Mouse (Mus musculus) hindbrain, embryonic 15.5 days (tissue): ENCODE results near the gene Pck1. TPM values are rescaled to one million over a fixed set of nuclear protein-coding genes. Genes with fewer than 3 reads are reported as not detected.

Source experiments
- ATAC-seq: fragments of 200-750 bp; cut with Nextera tagmentation; 2 replicates; pipeline ENCODE4 v1.8.0; 2017; ENCODE audit warnings: low read depth, moderate number of reproducible peaks, moderate TSS enrichment; ENCODE audit not compliant: low FRiP score
- H3K27ac ChIP-seq: fragments of 300-500 bp; sonication (generic); replicated peaks from 2 replicates; pipeline ENCODE4 v1.5.1; 2015; ENCODE audit warnings: mild to moderate bottlenecking, inconsistent platforms
- H3K27me3 ChIP-seq: fragments of 300-500 bp; sonication (generic); 2 replicates; pipeline ENCODE4 v1.6.1; 2015; ENCODE audit warnings: control low read depth, inconsistent platforms
- H3K36me3 ChIP-seq: fragments of 300-500 bp; sonication (generic); 2 replicates; pipeline ENCODE4 v1.6.1; 2015; ENCODE audit warnings: control low read depth, inconsistent platforms
- H3K4me1 ChIP-seq: fragments of 300-500 bp; sonication (generic); replicated peaks from 2 replicates; pipeline ENCODE4 v1.6.1; 2015; ENCODE audit warnings: control low read depth, inconsistent platforms
- H3K4me2 ChIP-seq: fragments of 300-500 bp; sonication (generic); 2 replicates; pipeline ENCODE4 v1.6.1; 2015; ENCODE audit warnings: moderate library complexity, mild to moderate bottlenecking, inconsistent platforms
- H3K4me3 ChIP-seq: fragments of 300-500 bp; sonication (generic); 2 replicates; pipeline ENCODE4 v1.5.1; 2015; ENCODE audit warnings: mild to moderate bottlenecking, inconsistent platforms
- H3K9ac ChIP-seq: fragments of 300-500 bp; sonication (generic); 2 replicates; pipeline ENCODE4 v1.6.1; 2015; ENCODE audit warnings: inconsistent platforms
- H3K9me3 ChIP-seq: fragments of 300-500 bp; sonication (generic); 2 replicates; pipeline ENCODE4 v1.6.1; 2016; ENCODE audit warnings: control low read depth, inconsistent platforms
- WGBS: fragments of 180-500 bp; shearing (Covaris S2); methylation state at CpG from one replicate; pipeline ENCODE4 v1.1.7; 2015; 5-methylcytosine and 5-hydroxymethylcytosine counted together
- polyA plus RNA-seq: library from polyadenylated mRNA; unstranded; fragments of >200 nt; fragmentation: Nextera tagmentation; extraction: Ambion mirVana; gene quantifications from 2 replicates; pipeline ENCODE4 v1.2.1, GENCODE M21; 2015

Gene Pck1
- polyA plus RNA-seq, 1 experiment from 2014 or later: not detected

DNA sequence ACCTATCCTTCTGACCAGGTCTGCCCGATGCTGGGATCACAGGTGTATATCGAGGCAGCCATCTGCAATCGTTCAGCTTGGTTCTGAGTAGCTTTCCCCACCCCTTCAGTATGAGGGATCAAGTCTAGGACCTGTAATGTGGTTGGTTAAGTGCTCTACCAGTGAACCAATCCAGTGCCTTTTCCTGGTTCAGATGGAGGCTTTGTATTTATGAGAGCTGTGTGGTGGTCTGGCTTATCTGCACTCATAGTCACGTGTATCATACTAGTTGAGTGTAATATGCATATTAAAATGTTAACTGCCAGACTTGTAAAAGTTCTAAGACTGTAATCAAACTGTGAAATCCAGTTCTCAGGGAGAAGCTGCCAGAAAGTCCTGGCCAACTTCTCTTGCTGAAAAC, 26.5 kb upstream of the Pck1 start:
- Histone ChIP-seq H3K9ac (no peak overlapping the region), H3K4me3 (no peak overlapping the region), H3K4me1 (no peaks in the 10 kb centered on the region), H3K27me3 (no peaks in the 10 kb centered on the region), H3K4me2 (no peak overlapping the region), H3K27ac (no peak overlapping the region), H3K9me3 (no peaks in the 10 kb centered on the region), H3K36me3 (no peaks in the 10 kb centered on the region)
- WGBS: 87% methylated on average over 4 of the region's 4 CpGs
- no peak for ATAC-seq

- Histone ChIP-seq H3K4me3 (no peak overlapping the region), H3K9me3 (no peaks in the 10 kb centered on the region), H3K4me2 (no peak overlapping the region), H3K9ac (no peak overlapping the region), H3K27me3 (no peaks in the 10 kb centered on the region), H3K36me3 (no peaks in the 10 kb centered on the region), H3K27ac (no peak overlapping the region), H3K4me1 (no peaks in the 10 kb centered on the region)
- ATAC-seq: no peak
- 82% methylated on average over 2 of the region's 2 CpGs for WGBS
Measured at GRCm38 (mm10) chr2:173129111-173129510, 23.7 kb upstream of the Pck1 start.

GRCm38 (mm10) chr2:173132262-173132661, 20.6 kb upstream of the Pck1 start:
- ATAC-seq: no peak
- Histone ChIP-seq H3K4me3 (no peak overlapping the region), H3K27ac (no peak overlapping the region), H3K9ac (no peak overlapping the region), H3K9me3 (no peaks in the 10 kb centered on the region), H3K4me1 (no peaks in the 10 kb centered on the region), H3K27me3 (no peaks in the 10 kb centered on the region), H3K4me2 (no peak overlapping the region), H3K36me3 (no peaks in the 10 kb centered on the region)
- WGBS: 69% methylated on average over 13 of the region's 13 CpGs

DNA sequence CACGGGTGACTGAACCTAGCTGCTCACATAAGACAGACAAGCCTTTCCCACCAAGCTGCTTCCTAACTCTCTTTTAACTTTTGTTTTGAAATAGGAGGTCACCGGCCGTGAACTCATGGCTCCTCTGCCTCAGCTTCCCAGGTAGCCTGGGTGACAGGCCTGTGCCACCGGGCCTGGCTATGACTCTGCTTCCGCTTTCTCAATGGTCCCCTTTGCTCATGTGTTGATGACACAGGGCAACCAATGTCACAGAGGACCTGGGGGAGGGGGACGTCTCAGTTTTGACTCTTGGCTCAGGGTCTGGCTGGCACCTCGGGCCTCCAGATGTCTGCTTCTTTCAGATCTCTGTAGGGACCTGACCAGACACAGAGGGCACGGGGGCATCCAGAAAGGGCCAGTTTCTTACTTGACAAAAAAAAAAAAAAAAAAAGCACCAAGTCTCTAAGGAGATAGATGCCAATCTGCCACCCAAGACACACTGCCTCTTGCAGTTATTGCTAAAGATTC, 20.0 kb upstream of the Pck1 start:
- no peak for ATAC-seq
- Histone ChIP-seq H3K9ac (no peak overlapping the region), H3K4me1 (no peaks in the 10 kb centered on the region), H3K9me3 (no peaks in the 10 kb centered on the region), H3K4me2 (no peak overlapping the region), H3K27ac (no peak overlapping the region), H3K36me3 (no peaks in the 10 kb centered on the region), H3K4me3 (no peak overlapping the region), H3K27me3 (no peaks in the 10 kb centered on the region)
- WGBS: 70% methylated on average over 8 of the region's 8 CpGs

DNA sequence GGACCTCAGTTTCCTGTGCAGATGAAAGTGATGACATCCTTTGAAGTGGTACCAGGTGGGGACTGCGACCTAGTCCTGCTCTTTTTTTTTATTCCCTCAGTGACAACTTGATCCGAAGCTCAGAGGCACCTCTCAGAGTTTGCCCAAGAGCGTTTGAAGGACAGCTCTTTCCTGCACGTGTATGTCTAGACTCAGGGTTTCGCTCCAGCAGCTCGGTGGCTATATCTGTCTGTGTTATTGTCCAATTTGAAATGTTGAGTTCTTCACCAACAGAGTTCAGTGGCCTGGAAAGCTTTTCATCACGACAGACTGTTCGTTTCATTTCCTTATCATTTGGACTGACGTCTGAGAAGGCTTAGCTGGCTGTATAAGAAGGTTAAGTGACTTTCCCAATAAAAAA, 18.2 kb upstream of the Pck1 start:
- 70% methylated on average over 9 of the region's 9 CpGs for WGBS
- no peaks in the 10 kb centered on the region for H3K27me3 ChIP-seq
- H3K4me2 ChIP-seq: no peak overlapping the region
- no peaks in the 10 kb centered on the region for H3K9me3 ChIP-seq
- H3K36me3 ChIP-seq: no peaks in the 10 kb centered on the region
- H3K4me3 ChIP-seq: no peak overlapping the region
- peaks cover 7% of the 10 kb centered on the region; the same call in 1 of the 2 replicates for H3K4me1 ChIP-seq
- ATAC-seq: no peak
- no peak overlapping the region for H3K9ac ChIP-seq
- H3K27ac ChIP-seq: no peak overlapping the region

DNA sequence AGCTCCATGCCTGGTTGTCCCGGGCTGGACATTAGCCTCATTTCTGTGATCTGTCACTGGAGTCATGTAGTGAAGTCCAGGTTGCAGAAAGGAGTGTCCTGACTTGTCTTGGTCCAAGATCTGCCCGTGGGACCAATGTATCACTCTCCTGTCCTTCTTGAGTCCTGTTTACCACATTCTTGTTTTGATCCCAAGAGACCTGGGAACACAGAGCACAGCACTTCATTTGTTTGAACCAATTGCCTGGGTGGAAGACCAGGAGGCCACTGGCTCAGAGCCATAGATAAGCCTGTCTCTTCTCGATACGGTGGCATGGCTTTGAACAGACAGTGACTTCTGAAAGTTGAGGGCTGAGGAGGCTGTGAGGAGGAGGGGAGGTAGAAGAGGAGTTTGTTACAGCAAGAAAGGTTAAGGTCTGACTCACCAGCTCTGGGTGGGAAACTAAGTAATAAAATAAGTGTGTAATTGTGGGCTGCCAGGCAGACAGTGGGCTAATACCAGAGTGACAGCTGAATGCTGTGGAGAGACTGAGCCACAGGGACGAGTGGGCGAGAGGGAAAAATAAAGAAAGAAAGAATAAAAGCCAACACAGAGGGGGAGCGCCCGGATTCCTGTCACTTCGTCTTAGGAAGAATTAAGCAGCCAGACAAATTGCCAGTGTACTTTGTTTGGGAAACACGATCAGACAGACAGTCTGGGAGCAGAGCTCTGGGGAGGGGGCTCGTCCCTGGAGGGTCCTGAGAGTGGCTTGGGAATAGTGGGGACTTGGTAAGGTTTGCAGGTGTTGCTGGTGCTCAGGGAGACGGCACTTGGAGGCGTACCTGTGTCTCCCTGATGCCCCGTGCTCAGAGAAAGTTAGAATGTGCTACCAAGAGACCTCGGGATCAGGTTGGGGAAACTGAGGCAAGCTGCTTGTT, 14.3 kb upstream of the Pck1 start:
- no peak overlapping the region for H3K27ac ChIP-seq
- H3K9me3 ChIP-seq: no peaks in the 10 kb centered on the region
- no peak overlapping the region for H3K4me2 ChIP-seq
- ATAC-seq: no peak
- no peaks in the 10 kb centered on the region for H3K27me3 ChIP-seq
- WGBS: 33% methylated on average over 15 of the region's 15 CpGs
- no peak overlapping the region for H3K4me3 ChIP-seq
- H3K4me1 ChIP-seq: peaks cover 7% of the 10 kb centered on the region; the same call in 1 of the 2 replicates
- no peak overlapping the region for H3K9ac ChIP-seq
- no peaks in the 10 kb centered on the region for H3K36me3 ChIP-seq

- Histone ChIP-seq H3K4me1 (peaks cover 6% of the 10 kb centered on the region; the same call in 1 of the 2 replicates), H3K4me2 (no peak overlapping the region), H3K36me3 (no peaks in the 10 kb centered on the region), H3K9ac (no peak overlapping the region), H3K9me3 (no peaks in the 10 kb centered on the region), H3K27ac (no peak overlapping the region), H3K27me3 (no peaks in the 10 kb centered on the region), H3K4me3 (no peak overlapping the region)
- 65% methylated on average over 11 of the region's 11 CpGs for WGBS
- no peak for ATAC-seq
Measured at GRCm38 (mm10) chr2:173143611-173144010, 9.2 kb upstream of the Pck1 start.

- Histone ChIP-seq H3K9me3 (no peaks in the 10 kb centered on the region), H3K27me3 (no peaks in the 10 kb centered on the region), H3K4me3 (no peak overlapping the region), H3K9ac (no peak overlapping the region), H3K27ac (no peak overlapping the region), H3K4me1 (no peaks in the 10 kb centered on the region), H3K36me3 (no peaks in the 10 kb centered on the region), H3K4me2 (no peak overlapping the region)
- ATAC-seq: no peak
- 63% methylated on average over 3 of the region's 3 CpGs for WGBS
Measured at GRCm38 (mm10) chr2:173145808-173146207, 7.0 kb upstream of the Pck1 start.

- Histone ChIP-seq H3K4me2 (no peak overlapping the region), H3K27ac (no peak overlapping the region), H3K36me3 (no peaks in the 10 kb centered on the region), H3K4me1 (no peaks in the 10 kb centered on the region), H3K9me3 (no peaks in the 10 kb centered on the region), H3K4me3 (no peak overlapping the region), H3K27me3 (no peaks in the 10 kb centered on the region), H3K9ac (no peak overlapping the region)
- WGBS: 75% methylated on average over 6 of the region's 6 CpGs
- ATAC-seq: no peak
Measured at GRCm38 (mm10) chr2:173146728-173147127, 6.1 kb upstream of the Pck1 start.

GRCm38 (mm10) chr2:173148001-173148400, 4.8 kb upstream of the Pck1 start:
- WGBS: 92% methylated on average over 5 of the region's 5 CpGs
- ATAC-seq: no peak
- H3K27ac ChIP-seq: no peak overlapping the region
- no peaks in the 10 kb centered on the region for H3K36me3 ChIP-seq
- no peak overlapping the region for H3K4me2 ChIP-seq
- H3K9ac ChIP-seq: no peak overlapping the region
- H3K4me1 ChIP-seq: no peaks in the 10 kb centered on the region
- no peaks in the 10 kb centered on the region for H3K27me3 ChIP-seq
- H3K9me3 ChIP-seq: no peaks in the 10 kb centered on the region
- H3K4me3 ChIP-seq: no peak overlapping the region

GRCm38 (mm10) chr2:173151352-173151751, 1.5 kb upstream of the Pck1 start:
- H3K4me1 ChIP-seq: no peaks in the 10 kb centered on the region
- H3K4me3 ChIP-seq: no peak overlapping the region
- WGBS: 91% methylated on average over 5 of the region's 5 CpGs
- H3K9me3 ChIP-seq: no peaks in the 10 kb centered on the region
- H3K27me3 ChIP-seq: no peaks in the 10 kb centered on the region
- ATAC-seq: no peak
- no peak overlapping the region for H3K27ac ChIP-seq
- no peak overlapping the region for H3K4me2 ChIP-seq
- H3K9ac ChIP-seq: no peak overlapping the region
- H3K36me3 ChIP-seq: no peaks in the 10 kb centered on the region

GRCm38 (mm10) chr2:173151784-173152284, 1.0 kb upstream of the Pck1 start:
- no peaks in the 10 kb centered on the region for H3K9me3 ChIP-seq
- H3K4me2 ChIP-seq: no peak overlapping the region
- no peak overlapping the region for H3K4me3 ChIP-seq
- no peak overlapping the region for H3K9ac ChIP-seq
- no peak for ATAC-seq
- H3K36me3 ChIP-seq: no peaks in the 10 kb centered on the region
- H3K27me3 ChIP-seq: no peaks in the 10 kb centered on the region
- 85% methylated on average over 7 of the region's 7 CpGs for whole genome bisulfite sequencing
- H3K27ac ChIP-seq: no peak overlapping the region
- no peaks in the 10 kb centered on the region for H3K4me1 ChIP-seq
